Mouse (Mus musculus) adrenal gland, postnatal 4 days (tissue): ENCODE data around the gene Mrpl52. TPM values are rescaled to one million over a fixed set of nuclear protein-coding genes. Genes with fewer than 3 reads are reported as not detected.

ENCODE experiments used
- DNase-seq, 2 experiments: peaks; one replicate each; pipeline ENCODE4 v3.0.0; 2021 to 2022; ENCODE audit warnings: low spot score in 2 of 2, mixed read lengths in 2 of 2
- total RNA-seq, 2 experiments: library from RNA; stranded (reverse); gene quantifications; 2 replicates each; pipeline ENCODE4 v1.2.3; 2021

Mrpl52 gene
- total RNA-seq, 2 experiments from 2014 or later, result 219 to 235 TPM

DNA sequence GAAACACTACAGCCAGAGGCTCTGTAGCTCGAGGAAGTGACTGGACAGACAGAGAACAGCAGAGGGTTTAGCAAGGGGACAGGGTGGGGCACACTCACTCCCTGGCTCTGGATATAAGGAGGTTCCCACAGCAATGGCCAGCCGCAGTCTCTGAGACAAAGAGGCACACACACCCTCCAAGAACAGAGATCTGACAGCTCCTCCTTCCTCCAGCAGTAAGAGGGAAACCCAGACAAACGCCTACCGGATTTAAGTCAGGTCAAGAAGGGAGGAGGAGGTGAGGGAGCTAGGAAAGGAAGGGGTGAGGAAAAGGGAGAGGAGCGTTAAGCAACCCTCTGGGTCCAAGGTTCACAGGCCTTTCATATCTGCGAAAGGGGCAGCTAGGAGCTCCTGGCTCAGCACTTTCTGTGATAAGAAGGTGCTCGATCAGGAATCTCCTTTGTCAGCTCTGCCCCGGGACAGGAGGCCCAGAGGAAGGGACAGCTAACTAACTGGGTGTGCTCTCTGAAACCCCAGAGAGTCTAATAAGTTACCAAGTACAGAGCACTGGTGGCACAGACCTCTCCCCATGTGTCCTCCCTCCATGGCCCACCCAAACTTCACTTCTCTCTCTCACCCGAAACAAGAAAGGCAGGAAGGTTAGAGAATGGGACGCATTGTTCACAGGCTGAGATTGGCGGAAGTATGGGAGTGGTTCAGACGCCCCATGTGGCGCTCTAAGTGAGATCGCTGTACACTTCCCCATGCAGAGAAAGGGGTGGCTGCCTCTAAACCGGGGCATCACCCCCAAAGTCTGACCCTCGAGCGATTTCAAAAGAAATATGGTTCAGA, 16.5 kb upstream of the Mrpl52 start:
- DNase-seq, result no peak

DNA sequence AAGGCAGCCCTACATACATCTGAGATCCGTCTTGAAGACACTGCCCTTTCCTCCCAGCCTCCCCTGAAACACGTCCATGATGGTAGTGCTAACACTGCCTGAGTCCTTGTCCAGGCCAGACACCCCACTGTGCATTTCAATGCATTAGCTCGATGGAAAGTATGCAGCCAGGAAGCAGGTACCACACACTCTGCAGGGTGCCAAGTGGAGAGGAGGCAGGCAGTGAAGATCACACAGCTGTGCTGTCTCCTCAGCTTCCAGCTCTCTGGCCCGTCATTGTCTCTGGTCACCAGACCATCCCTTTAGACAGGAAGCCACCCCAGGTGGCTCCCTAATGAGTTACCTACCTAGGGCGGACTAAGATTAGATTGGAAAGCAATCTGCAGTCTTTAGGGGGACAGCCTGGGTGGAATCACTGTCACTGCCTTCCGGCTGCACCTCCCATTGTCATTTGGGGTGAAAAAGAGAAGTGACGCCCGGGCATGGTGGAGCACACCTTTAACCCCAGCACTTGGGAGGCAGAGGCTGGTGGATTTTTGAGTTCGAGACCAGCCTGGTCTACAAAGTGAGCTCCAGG, 14.6 kb upstream of the Mrpl52 start:
- DNase-seq, result no peak

DNA sequence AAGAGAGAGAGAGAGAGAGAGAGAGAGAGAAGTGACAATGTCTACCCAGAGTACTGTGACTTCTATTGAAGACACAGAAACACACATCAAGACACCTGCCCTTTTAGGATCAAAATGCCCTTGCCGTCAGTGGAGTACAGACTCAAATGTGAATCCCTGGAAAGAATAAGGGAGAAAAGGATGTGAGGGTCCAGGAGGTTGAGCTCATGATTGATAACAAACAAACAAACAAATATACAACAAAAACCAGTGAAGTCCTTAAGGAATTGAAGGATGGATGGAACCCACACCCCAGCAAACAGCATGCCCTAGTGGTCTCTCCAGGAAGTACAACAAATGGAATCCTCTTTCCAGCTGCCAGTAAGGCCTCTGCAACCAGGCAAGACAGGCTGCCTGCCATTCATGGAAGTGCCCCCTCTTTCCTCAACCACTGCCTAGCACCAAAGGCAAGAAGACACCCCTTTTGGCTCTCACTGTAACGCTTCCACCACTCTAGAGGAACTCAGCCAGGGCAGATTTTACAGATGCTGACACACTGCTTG, 14.0 kb upstream of the Mrpl52 start:
- no peak for DNase-seq

DNA sequence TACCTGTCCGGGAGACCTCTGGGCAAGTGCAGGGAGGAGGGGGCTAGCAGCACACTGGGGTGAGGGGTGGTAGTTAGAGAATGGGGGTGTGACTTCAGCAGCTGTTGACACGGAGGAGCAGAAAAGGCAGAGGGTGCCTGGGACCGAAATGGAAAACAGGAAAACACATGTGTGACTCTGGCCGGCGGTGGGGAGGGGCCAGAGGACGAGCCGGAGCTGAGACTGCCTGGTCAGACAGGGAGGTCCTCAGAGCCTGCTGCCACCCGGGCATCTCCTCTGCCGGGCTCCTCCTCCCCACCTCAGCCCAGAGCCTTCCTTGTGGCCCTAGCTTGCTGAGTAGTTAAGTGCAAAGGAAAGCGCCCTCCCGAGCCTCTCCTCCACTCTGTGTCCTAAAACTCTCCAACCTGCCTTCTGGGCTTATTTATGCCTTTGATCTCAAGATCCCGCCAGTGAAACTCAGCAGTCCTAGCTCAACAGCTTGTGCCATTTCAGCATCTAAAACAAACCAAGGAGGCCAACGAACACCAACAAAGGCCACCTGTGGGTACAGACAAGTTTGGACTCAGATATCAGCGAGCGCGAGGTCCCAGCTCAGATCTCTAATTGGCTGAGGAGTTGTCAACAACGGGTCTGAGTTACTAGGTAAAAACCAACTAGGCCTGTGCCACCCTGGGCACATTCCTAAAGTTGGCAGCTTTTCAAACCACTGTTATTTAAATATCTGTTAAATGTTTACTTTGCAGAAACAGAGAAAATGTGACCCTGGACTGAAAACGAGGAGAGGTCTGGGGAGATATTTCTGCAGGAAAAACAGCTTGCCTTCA, 12.6 kb upstream of the Mrpl52 start:
- no peak for DNase-seq

DNA sequence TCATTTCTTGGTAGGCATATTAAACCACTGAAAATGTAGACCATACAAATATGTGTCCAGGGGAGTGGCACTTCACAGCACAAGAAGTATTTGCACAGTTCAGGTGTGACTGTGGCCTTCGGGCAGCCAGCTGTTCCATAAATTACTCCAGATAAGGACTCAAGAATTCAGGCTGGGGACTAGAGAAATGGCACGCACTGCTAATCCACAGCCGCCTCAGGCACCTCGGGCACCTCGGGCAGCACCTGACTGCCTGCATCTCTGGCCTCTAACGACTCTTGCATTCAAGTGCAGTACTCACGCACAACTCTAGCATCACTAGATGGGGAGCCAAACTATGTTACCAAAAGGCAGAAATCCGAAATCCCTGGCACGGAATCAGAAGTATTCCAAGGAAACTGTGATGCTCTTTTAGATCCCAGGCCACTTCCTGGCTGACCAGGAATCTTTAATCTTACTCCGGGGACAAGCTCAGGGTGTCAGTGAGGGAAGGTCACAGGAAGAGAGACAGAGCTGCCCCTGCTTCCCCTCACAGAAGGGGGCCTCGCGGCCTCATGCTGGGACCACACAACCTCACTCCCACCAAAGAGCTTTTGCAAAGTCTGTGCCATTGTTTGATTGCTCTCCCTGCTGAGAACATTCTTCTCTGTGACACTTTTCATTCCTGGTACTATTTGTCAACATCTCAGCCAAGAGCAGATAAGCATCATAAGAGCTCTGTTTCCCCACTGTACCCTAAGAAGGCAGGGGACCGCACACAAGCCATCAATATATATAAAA, 11.3 kb upstream of the Mrpl52 start:
- DNase-seq, result no peak

DNA sequence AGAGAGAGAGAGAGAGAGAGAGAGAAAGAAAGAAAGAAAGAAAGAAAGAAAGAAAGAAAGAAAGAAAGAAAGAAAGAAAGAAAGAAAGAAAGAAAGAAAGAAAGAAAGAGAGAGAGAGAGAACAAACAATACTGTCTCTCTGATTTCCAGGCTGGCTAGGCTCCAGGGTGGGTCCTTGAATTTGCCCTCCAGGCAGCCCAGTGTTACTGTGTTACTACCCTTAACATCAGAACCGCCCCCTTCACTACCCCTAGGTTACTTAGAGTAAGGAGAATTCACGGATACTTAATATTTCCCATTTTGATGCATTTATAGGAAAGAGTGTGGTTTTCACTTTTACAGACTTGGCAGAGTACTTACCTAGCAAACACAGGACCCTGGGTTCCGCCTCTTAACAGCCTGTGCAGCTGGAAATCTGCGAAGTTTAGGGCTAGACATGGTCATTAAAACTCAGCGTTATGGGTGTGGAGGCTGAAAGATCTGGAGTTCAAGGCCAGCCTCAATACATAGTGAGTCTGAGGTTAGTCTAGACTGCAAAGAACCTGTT, 10.4 kb upstream of the Mrpl52 start:
- no peak for DNase-seq

DNA sequence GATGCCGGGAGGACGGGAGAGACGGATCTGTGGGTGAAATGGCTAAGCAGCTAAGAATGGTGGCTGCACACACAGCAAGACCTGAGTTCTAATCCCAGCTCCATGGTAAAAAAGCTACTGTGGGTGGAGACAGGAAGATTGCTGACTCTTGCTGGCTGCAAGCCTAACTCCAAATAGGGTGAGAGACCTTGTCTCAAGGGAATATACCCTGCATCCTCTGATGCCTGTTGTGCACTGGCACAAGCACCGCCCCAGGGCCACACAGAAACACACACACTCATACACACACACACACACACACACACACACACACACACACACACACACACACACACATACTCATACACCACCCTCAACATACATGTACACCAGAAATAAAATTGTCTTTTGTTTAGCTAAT, 9.9 kb upstream of the Mrpl52 start:
- no peak for DNase-seq

DNA sequence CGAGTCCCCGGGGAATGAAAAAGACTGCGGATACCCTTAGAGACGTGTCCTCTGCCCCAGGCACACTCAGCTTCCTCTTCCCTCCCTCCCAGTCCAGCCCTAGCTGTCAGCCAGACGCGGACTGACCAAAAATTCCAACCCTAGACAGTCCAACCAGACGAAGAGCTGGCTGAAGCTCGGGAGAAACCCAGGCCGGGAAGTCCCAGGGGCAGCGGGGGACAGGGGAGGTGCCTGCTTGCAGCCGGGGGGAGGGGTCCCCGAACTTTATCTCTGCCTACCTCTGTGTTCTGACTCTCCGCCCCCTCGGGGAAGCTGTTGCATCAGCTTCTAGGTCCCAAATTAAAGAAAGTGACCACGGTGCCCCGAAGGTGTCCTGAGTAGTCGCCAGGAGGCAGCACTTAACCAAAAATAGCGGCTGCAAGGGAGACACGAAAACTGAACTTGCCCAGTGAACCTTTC, 9.1 kb upstream of the Mrpl52 start, which contains the start of gene Slc7a7:
Gene Slc7a7 (minus strand): TSS at position 158 of the 459 bp plus-strand sequence.
- no peak for DNase-seq

DNA sequence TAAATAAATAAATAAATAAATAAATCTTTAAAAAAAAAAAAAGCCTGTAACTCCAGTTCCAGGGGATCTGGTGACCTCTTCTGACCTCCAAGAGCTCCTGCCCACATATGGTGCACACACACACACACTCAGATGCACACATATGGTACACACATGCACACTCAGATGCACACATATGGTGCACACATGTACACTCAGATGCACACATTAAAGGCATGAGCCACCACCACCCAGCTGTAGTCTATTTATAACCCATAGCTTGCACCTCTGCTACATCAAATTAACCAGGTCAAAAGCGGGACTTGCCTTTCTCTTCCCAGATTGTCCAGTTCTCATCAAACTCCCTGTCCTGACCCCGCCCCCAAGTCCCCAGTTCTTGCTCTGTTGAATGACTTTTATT, 5.7 kb upstream of the Mrpl52 start:
- no peak for DNase-seq

DNA sequence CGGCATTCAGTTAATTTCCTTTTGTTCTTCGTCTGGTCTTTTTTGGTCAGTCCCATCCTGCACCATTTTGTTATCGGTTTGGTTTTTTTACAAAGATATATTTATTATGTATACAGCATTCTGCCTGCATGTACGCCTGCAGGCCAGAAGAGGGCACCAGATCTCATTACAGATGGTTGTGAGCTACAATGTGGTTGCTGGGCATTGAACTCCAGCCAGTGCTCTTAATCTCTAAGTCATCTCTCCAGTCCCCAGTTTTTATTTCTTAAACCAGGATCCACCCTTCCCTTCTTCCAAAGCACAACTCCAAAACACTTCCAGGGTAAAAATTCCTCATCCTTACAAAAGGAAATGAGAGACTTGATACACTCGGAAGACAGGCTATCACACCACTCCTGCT, 3.3 kb upstream of the Mrpl52 start:
- DNase-seq, result no peak

DNA sequence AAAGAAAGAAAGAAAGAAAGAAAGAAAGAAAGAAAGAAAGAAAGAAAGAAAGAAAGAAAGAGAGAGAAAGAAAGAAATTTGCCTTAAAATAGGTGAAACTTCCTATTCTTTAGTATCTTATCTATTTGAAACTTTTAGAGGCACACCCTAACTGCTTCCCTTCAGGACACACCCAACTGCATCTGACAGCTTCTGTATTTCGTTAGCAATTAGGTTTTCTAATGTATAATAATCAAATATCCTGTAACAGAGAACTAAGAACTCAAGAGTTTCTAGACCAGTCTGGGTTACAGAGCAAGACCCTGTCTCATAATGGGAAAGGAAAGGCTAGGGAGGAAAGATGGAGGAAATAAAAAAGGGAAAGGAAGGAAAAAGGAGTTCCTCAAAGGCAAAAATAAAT, 2.1 kb upstream of the Mrpl52 start:
- no peak for DNase-seq

DNA sequence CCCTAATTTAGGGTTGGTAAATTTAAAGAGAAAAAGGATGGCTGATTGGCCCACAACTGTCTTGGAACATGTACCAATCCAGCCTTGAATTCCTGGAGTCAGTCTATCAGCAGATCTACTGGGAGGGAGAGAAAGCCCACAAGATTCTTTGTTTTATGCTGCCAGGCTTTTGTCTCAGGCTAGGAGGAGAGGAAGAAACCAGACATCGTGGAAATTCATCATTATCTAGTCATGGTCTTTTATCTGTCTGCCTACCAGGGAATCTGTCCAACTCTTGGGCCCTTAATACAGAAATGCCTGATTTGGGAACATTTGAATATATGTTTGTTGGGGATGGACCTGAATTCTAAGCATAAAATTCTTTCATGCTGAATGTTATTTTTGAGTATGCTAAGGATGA, 1.2 kb upstream of the Mrpl52 start:
- DNase-seq, result no peak

DNA sequence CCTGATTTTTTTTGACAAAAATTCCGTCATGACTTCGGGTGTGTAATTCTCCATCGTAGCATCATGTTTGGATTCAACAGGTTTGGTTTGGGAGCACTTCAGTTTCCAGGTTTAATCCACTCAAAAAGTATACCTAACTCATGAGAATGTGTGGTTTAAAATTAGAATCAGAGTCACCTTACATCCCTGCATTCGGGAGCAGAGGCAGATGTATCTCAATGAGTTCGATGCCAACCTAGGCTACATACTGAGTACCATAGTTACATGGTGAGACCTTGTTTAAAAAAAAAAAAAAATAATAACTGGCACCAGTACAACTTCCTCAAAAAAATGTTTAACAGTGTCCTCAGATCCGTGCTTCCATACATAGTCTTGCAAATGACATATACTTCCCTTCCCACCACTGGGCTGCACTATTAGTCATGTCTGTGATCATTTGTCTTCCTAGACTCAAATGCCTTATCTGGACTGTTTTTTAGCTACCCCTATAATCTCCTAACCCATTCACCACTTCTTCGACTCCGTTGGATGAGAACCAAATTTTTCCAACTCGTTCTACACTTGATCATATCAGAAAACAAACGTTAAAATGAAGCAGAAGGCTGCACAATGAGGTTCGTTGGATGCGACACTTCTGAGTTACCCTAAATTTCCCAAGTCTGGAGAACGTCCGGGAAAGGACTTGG, 563 bp upstream of the Mrpl52 start:
- DNase-seq, result no peak

DNA sequence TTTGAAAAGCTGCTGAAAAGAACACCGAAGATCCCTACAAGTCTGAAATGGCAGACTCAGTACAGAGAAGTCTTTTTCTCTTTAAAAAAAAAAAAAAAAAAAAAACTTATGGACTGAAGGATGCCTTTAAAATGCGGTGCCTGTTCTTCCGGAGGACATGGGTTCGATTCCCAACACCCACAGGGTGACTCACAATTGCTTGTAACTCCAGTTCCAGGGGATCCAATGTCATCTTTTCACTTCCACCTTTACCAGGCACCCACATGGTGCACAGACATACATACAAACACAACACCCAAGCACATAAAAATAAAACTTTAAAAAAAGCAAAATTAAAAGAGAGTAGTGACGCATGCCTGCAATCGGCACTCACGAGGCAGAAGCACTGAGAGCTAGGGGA, 987 bp downstream of the Mrpl52 start:
- DNase-seq, result no peak

DNA sequence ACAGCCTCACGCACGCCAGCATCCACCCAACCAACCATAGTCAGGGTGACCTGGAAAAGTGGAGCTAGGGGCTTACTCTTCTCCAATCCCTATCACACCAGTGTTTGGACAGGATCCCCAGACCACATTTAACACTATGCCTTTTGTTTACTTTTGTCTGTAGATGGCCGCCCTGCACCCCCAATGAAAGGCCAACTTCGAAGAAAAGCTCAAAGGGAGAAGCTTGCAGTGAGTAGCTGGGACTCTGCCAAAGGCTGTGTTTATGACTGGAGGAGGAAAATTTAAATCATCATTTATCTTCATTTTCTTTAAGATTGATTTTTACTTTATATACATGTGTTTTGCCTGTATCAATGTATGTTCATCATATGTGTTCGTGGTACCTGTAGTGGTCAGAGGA, 1.7 kb downstream of the Mrpl52 start:
- DNase-seq, result no peak

DNA sequence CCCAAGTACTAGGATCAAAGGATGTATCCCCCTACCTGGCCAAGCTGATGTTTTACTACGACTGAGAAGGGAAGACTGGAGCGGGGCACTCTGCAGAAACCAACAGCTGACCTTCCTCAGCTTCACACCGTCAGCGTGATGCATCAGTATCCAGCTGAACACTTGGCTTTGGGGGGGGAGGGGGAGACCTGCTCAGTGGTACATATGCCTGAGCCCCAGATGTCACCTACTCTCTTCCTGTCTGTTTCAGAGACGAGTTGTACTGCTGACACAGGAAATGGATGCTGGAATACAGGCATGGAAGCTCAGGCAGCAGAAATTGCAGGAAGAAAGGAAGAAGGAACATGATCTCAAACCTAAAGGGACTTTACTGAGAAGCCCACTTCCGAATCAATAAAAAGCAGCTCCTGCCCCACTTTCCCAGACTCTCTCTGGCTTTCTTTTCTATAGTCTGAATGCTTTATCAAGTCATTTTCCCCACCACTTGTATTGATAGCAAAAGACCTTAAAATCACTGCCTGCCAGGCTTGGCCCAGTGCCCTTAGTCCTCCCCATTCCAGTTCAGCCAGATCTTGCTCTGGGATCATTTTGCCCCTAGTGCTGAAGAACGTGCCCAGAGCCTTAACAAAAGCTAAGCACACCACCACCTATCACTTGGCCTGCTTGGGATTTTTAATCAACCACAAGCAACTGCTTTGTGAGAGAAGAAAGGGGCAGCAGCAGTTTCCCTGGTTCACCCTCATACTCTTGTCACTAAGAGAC, 2.8 kb downstream of the Mrpl52 start:
- no peak for DNase-seq

DNA sequence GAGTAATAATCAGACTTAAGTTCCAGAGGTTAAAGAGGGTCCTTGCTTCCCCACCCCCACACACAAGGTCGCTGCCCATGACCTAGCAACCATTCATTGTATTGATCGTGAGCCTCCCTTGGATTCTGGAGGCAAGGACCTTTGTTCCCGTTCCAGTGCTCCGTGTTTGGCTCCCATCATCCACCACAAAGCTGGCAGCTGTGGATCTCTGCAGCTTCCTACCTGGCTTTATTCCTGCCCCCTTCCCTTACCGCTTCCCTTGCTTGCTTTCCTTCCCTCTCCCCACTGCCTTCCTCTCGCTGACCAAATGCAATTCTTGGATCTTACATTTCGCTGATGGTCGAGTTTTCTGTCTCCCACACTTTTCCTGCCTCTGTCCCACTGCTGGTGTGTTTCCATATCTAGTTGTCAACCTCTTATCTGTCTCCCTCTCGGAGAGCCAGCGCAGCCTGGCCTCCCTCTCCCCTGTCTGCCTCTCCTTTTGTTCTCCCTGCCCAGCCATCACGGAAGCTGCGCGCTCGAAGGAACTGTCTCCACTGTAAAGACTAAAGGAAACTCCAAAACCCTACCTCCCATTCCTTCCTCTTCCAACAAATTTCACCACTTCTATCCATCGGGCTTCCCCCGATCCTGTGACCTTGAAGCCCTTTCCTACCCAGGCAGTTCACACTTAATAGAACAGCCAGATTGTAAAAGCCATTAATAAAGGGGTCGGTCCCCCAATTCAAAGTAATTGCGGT, 3.9 kb downstream of the Mrpl52 start:
- no peak for DNase-seq

DNA sequence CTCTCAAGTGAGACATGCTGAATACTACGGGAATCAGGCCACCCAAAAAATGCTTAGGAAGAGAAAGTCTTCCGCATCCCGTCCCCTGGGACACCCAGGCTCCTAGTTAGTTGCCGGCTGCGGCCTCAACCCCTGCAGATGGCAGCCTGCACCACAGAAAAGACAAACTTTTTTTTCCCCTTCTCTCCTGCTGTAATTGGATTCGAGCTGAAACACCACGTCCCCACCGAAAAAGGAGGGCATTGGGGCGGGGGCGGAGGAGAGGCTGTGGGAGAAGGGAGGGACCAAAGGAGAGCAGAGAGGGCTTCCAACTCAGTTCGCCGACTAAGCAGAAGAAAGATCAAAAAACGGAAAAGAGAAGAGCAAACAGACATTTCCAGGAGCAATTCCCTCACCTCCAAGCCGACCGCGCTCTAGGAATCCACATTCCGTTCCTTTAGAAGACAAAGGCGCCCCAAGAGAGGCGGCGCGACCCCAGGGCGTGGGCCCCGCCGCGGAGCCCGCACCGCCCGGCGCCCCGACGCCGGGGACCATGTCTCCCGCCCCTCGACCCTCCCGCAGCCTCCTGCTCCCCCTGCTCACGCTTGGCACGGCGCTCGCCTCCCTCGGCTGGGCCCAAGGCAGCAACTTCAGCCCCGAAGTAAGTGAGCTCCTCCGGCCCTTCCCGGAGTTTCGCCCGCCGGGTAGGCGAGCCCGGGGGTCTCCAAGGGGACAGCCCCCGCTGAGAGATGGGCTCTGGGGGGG, 4.8 kb downstream of the Mrpl52 start, which contains the start of gene Mmp14:
Gene Mmp14 (plus strand): TSS at position 279 of the 744 bp plus-strand sequence.
- peak in 1 of 2 experiments; percentile 66 for DNase-seq
